Mouse (Mus musculus): Measurements from ENCODE around the gene Slc9b1. TPM values are rescaled to one million over a fixed set of nuclear protein-coding genes. Genes with fewer than 3 reads are reported as not detected.

Gene Slc9b1
- total and polyA plus RNA-seq, 3 experiments, result 0.13 to 7.4 (median 0.55) TPM

- no peak for DNase-seq (ENCODE audit: low spot score)
- ATAC-seq (ENCODE audit: extremely low read depth, insufficient number of reproducible peaks, low FRiP score, poor library complexity, severe bottlenecking), result no peak
- Histone ChIP-seq H3K36me3 (replicated peaks) (no peaks in the 10 kb centered on the region), H3K9me3 (replicated peaks) (no peaks in the 10 kb centered on the region), H3K4me3 (ENCODE audit: low read depth, low read length) (no peak overlapping the region), H3K4me1 (ENCODE audit: insufficient read depth, low read depth, low read length) (0 out of 2 replicates have a peak, but pooled peaks cover under 1% of the 10 kb centered on the region), H3K27me3 (ENCODE audit: insufficient read depth, low read length) (peaks cover 7% of the 10 kb centered on the region)
- no peak for TF ChIP-seq GATA2 (IDR thresholded peaks at IDR 0.05; ENCODE audit: borderline replicate concordance, low read depth, low read length)
- no peak for TF ChIP-seq TAL1 (conservative IDR thresholded peaks at IDR 0.05; ENCODE audit: low read depth, low read length)
- TF ChIP-seq GATA1 (IDR thresholded peaks at IDR 0.05; ENCODE audit: borderline replicate concordance, low read length), result no peak
- TF ChIP-seq POLR2AphosphoS5 (IDR thresholded peaks at IDR 0.05; ENCODE audit: insufficient replicate concordance, low read depth, low read length), result no peak
- no peak for TF ChIP-seq CTCF (IDR thresholded peaks at IDR 0.05; ENCODE audit: low read depth, low read length)
Observed at GRCm38 (mm10) chr3:135312916-135313491, 34.8 kb upstream of the Slc9b1 start.

- Histone ChIP-seq H3K36me3 (replicated peaks) (no peaks in the 10 kb centered on the region), H3K27me3 (ENCODE audit: insufficient read depth, low read length) (peaks cover 3% of the 10 kb centered on the region; the same call in 1 of the 2 replicates), H3K4me3 (ENCODE audit: low read depth, low read length) (no peak overlapping the region), H3K4me1 (ENCODE audit: insufficient read depth, low read depth, low read length) (no peaks in the 10 kb centered on the region), H3K9me3 (replicated peaks) (no peaks in the 10 kb centered on the region)
- DNase-seq (ENCODE audit: low spot score) (no peak), ATAC-seq (ENCODE audit: extremely low read depth, insufficient number of reproducible peaks, low FRiP score, poor library complexity, severe bottlenecking) (no peak)
- TF ChIP-seq CTCF (IDR thresholded peaks at IDR 0.05; ENCODE audit: low read depth, low read length) (no peak), TAL1 (conservative IDR thresholded peaks at IDR 0.05; ENCODE audit: low read depth, low read length) (no peak), GATA2 (IDR thresholded peaks at IDR 0.05; ENCODE audit: borderline replicate concordance, low read depth, low read length) (no peak), POLR2AphosphoS5 (IDR thresholded peaks at IDR 0.05; ENCODE audit: insufficient replicate concordance, low read depth, low read length) (no peak), GATA1 (IDR thresholded peaks at IDR 0.05; ENCODE audit: borderline replicate concordance, low read length) (no peak)
Observed at GRCm38 (mm10) chr3:135313727-135314126, 34.1 kb upstream of the Slc9b1 start.

- H3K36me3 ChIP-seq (replicated peaks), result no peaks in the 10 kb centered on the region
- no peak overlapping the region for H3K4me3 ChIP-seq (ENCODE audit: low read depth, low read length)
- peaks cover 3% of the 10 kb centered on the region; the same call in 1 of the 2 replicates for H3K27me3 ChIP-seq (ENCODE audit: insufficient read depth, low read length)
- TF ChIP-seq GATA2 (IDR thresholded peaks at IDR 0.05; ENCODE audit: borderline replicate concordance, low read depth, low read length) (no peak), GATA1 (IDR thresholded peaks at IDR 0.05; ENCODE audit: borderline replicate concordance, low read length) (no peak), TAL1 (conservative IDR thresholded peaks at IDR 0.05; ENCODE audit: low read depth, low read length) (no peak), CTCF (IDR thresholded peaks at IDR 0.05; ENCODE audit: low read depth, low read length) (no peak), POLR2AphosphoS5 (IDR thresholded peaks at IDR 0.05; ENCODE audit: insufficient replicate concordance, low read depth, low read length) (no peak)
- ATAC-seq (ENCODE audit: extremely low read depth, insufficient number of reproducible peaks, low FRiP score, poor library complexity, severe bottlenecking) (no peak), DNase-seq (ENCODE audit: low spot score) (no peak)
- no peaks in the 10 kb centered on the region for H3K9me3 ChIP-seq (replicated peaks)
- H3K4me1 ChIP-seq (ENCODE audit: insufficient read depth, low read depth, low read length), result no peaks in the 10 kb centered on the region
Observed at GRCm38 (mm10) chr3:135314811-135315210, 33.0 kb upstream of the Slc9b1 start.

- H3K4me3 ChIP-seq (ENCODE audit: low read depth, low read length), result no peak overlapping the region
- H3K36me3 ChIP-seq (replicated peaks), result no peaks in the 10 kb centered on the region
- TF ChIP-seq CTCF (IDR thresholded peaks at IDR 0.05; ENCODE audit: low read depth, low read length) (no peak), GATA2 (IDR thresholded peaks at IDR 0.05; ENCODE audit: borderline replicate concordance, low read depth, low read length) (no peak)
Observed at GRCm38 (mm10) chr3:135315720-135316425, 32.0 kb upstream of the Slc9b1 start.

GRCm38 (mm10) chr3:135318331-135318730, 29.5 kb upstream of the Slc9b1 start:
- Histone ChIP-seq H3K36me3 (replicated peaks) (no peaks in the 10 kb centered on the region), H3K4me3 (ENCODE audit: low read depth, low read length) (no peak overlapping the region), H3K27me3 (ENCODE audit: insufficient read depth, low read length) (peaks cover 7% of the 10 kb centered on the region), H3K9me3 (replicated peaks) (no peaks in the 10 kb centered on the region), H3K4me1 (ENCODE audit: insufficient read depth, low read depth, low read length) (no peaks in the 10 kb centered on the region)
- DNase-seq (ENCODE audit: low spot score), result no peak
- no peak for ATAC-seq (ENCODE audit: extremely low read depth, insufficient number of reproducible peaks, low FRiP score, poor library complexity, severe bottlenecking)
- TF ChIP-seq TAL1 (conservative IDR thresholded peaks at IDR 0.05; ENCODE audit: low read depth, low read length) (no peak), GATA1 (IDR thresholded peaks at IDR 0.05; ENCODE audit: borderline replicate concordance, low read length) (no peak), POLR2AphosphoS5 (IDR thresholded peaks at IDR 0.05; ENCODE audit: insufficient replicate concordance, low read depth, low read length) (no peak), GATA2 (IDR thresholded peaks at IDR 0.05; ENCODE audit: borderline replicate concordance, low read depth, low read length) (no peak), CTCF (IDR thresholded peaks at IDR 0.05; ENCODE audit: low read depth, low read length) (no peak)

More at GRCm38 (mm10) chr3:135315720-135316425, 32.0 kb upstream of the Slc9b1 start:
- no peaks in the 10 kb centered on the region for H3K9me3 ChIP-seq (replicated peaks)
- ATAC-seq (ENCODE audit: extremely low read depth, insufficient number of reproducible peaks, low FRiP score, poor library complexity, severe bottlenecking) (no peak), DNase-seq (ENCODE audit: low spot score) (no peak)
- peaks cover 7% of the 10 kb centered on the region for H3K27me3 ChIP-seq (ENCODE audit: insufficient read depth, low read length)
- no peaks in the 10 kb centered on the region for H3K4me1 ChIP-seq (ENCODE audit: insufficient read depth, low read depth, low read length)

GRCm38 (mm10) chr3:135324354-135324753, 23.5 kb upstream of the Slc9b1 start:
- DNase-seq (ENCODE audit: low spot score), result no peak
- no peaks in the 10 kb centered on the region for H3K36me3 ChIP-seq (replicated peaks)
- peaks cover 12% of the 10 kb centered on the region for H3K27me3 ChIP-seq (ENCODE audit: insufficient read depth, low read length)
- no peak for TF ChIP-seq GATA1 (IDR thresholded peaks at IDR 0.05; ENCODE audit: borderline replicate concordance, low read length)
- TF ChIP-seq POLR2AphosphoS5 (IDR thresholded peaks at IDR 0.05; ENCODE audit: insufficient replicate concordance, low read depth, low read length), result no peak
- TF ChIP-seq CTCF (IDR thresholded peaks at IDR 0.05; ENCODE audit: low read depth, low read length), result no peak
- no peak for TF ChIP-seq GATA2 (IDR thresholded peaks at IDR 0.05; ENCODE audit: borderline replicate concordance, low read depth, low read length)
- no peak for TF ChIP-seq TAL1 (conservative IDR thresholded peaks at IDR 0.05; ENCODE audit: low read depth, low read length)
- ATAC-seq (ENCODE audit: extremely low read depth, insufficient number of reproducible peaks, low FRiP score, poor library complexity, severe bottlenecking), result no peak
- H3K4me1 ChIP-seq (ENCODE audit: insufficient read depth, low read depth, low read length), result no peaks in the 10 kb centered on the region
- no peak overlapping the region for H3K4me3 ChIP-seq (ENCODE audit: low read depth, low read length)
- H3K9me3 ChIP-seq (replicated peaks), result no peaks in the 10 kb centered on the region

Measured in G1E (cell line).